Mouse (Mus musculus): ENCODE results near the gene Snrnp35.

DNA sequence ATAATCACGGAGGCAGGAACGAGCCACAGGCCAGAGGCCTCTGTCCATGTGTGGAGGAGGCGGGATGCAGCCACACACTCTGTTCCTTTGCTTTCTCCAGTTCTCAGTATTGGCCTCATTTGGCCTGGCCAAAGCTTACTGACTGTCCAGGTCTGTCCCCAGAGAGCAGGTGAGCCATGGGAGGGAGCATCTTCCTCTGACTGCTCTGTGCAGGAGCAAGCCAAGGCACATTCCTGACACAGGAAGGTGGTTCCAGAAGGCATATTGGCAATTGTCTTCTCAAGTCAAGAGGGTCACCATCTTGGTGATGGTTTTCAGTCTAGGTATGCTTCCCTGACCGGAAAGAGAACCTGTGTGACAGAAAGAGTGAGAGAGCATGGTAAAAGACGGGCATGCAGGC is 19.5 kb upstream of the Snrnp35 start:
- no peak for TF ChIP-seq POLR2A (IDR thresholded peaks at IDR 0.05; ENCODE audit: borderline replicate concordance, extremely low read depth, low read depth, low read length)
- TF ChIP-seq CTCF (IDR thresholded peaks at IDR 0.05; ENCODE audit: insufficient read depth, low read length), result no peak
